Mouse (Mus musculus) neural tube, embryonic 10.5 days (tissue): ENCODE results near the gene Itgb5.

ENCODE experiments used
- DNase-seq: peaks from one replicate; pipeline ENCODE4 v3.0.0-alpha.2; 2017; ENCODE audit warnings: low spot score; ENCODE audit errors: extremely low spot score

The Itgb5 gene

DNA sequence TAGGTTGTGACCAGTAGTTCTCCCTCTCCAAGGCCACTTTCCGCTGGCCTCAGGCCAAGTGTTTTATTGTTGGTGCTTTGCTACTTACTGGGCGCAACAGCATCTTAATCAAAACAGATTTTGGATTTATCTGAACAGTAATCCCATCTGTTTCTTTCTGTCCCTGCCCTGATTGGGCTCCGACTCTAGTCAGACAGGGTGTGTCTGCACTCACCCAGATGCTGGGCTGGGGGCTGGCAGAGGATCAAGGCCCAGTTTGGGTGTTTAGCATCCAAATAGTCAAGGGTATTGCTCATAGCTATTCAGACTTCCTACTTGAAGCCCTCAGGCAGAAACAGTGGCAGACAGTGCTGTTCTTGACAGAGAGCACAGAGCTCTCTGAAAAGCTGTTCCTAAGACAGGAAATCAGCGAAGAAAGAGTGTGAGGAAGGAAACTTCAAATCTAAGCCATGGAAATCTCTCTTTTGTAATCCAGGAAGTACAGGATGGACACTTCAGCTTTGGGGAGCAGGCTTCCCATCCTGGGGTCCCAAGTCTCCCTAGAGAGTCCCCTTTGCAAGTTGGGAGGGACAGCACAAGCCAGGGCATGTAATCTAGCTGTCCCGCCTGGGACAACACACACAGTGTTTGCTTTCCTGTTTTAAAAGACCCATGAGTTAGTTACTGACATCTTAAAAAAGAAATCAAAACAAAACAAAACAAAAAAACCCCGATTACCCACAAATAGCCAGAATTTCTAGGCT lies 48.7 kb downstream of the Itgb5 start:
- DNase-seq, result no peak

DNA sequence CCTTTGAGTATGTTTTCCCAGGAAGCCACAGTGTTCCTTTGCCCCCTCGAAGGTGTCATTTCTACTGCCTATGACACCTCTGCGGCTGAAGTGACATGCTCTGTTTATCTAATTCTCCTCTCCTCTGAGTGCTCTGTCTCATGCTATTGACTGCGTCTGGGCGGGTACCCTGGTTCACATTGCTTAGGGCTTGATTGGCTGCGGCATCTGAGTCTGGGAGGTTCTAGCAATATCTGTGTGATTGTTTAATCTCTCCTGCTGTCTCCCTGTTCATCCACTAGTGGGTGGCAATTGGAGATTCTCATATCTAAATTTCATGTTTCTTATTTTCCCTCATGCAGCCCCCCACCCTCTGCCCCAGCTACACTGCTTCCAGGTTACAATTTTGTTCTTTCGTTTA lies 49.6 kb downstream of the Itgb5 start:
- DNase-seq, result no peak

DNA sequence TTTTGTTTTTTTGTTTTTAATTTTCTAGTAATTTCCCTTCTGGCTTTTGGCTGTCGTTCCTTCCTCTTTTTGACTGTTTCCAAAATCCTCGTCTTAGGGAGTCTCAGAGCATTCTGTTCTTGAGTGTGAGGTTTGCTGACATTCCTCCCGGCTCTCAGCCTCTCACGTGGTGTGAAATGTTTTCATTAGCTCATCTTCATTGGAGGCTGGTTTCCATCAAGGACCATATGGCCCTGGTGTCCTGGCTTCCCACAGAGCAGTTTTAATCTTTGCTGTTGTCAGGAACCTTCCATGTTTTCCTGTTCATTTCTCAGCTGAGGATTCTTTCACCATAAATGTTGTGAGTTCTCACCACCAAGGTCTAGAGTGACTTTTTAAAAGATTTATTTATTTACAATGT lies 50.1 kb downstream of the Itgb5 start:
- DNase-seq, result no peak

DNA sequence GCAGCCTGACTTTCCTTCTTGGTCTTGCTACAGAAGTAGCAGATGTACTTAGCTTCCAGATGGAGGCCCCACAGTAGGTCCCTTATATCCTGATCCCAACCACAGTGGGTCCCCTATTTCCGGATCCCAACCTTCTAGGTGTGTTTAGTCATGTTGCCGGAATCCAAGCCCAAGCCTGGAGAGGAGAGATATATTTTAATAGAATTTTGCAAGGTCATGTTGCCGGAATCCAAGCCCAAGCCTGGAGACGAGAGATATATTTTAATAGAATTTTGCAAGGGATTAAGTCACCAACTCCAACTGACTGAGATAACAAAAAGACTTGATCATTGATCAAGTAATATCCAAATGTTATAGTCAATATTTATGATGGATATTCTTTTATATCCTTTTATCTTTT lies 51.3 kb downstream of the Itgb5 start:
- no peak for DNase-seq

GRCm38 (mm10) chr16:33882540-33882939 lies 53.1 kb downstream of the Itgb5 start:
- no peak for DNase-seq

DNA sequence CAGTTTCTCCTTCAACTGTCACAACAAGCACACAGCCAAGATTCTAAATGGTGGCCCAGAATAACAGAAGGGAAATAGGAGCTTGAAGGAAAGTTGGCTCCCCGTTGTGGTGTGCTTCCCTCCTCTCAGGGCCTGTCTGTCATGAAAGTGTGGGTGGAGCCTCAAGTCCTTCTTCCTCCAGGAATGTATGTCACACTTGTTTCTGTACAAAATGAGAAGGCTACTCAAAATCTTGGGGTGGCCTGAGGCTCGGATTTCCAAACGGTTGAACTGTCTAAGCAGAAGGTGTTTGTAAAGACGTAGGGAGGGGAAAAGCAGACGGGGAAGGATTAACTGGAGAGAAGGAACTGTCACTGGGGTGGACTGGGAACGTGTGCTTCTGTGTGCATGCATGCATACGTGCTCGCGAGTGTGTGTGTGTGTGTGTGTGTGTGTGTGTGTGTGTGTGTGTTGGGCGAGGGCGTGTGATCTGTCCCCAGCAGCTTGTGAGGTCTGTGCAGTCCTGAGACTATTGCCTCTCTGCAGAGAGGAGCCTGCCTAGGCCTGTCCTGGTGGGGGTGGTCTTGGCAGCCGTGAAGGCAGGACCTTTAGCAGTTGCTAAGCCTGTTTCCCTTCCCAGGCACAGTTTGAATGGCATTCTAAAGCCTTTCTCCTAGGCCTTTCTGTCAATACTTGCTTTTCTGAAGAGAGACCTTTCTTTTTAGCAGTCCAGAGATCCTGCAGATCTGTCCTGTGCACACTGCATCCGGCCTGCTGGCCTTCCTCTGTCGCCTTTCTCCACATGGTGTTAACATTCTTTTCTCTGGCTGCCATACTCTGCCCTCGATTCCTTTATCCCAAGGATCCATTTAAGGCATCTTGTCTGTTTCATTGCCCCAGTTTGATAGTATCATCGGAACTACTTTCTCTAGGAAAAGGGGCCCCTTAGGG lies 53.8 kb downstream of the Itgb5 start:
- DNase-seq, result no peak

DNA sequence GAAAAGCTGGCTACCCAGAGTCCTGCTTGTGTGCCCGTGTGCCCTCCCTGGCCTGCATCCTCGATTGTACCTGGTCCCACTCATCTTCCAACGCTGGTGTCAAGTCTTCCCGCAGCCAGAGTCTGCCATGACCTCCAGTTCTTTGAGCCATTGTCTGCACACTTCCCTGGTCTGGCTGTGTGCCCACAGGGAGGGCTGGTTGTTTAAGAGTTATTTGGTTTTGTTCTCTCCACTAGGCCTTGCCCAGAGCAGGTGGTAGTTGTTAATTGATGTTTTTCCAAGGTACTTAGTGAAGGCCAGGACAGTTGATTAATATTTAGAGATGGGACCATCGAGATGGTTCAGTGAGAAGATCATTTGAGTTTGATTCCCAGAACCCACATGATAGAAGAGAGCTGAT lies 54.7 kb downstream of the Itgb5 start:
- DNase-seq, result no peak

DNA sequence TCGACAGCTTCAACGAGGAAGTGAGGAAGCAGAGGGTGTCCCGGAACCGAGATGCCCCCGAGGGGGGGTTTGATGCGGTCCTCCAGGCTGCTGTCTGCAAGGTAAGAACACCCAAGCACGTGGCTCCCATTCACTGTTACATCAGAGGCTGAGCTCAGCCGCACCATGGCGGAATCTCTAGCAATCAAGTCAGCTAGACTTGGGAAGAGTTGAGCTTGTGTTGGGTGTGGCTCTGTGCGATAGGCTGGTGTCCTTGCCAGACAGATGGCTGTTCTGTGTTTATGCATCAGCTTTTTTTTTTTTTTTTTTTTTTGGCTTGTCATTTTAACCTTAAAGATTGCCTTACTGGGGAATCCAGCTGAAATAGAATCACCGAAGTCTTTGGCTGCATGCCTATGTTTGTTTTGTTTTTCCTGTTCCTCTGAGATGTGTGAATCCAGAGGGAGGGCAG lies 55.6 kb downstream of the Itgb5 start:
- DNase-seq, result no peak

DNA sequence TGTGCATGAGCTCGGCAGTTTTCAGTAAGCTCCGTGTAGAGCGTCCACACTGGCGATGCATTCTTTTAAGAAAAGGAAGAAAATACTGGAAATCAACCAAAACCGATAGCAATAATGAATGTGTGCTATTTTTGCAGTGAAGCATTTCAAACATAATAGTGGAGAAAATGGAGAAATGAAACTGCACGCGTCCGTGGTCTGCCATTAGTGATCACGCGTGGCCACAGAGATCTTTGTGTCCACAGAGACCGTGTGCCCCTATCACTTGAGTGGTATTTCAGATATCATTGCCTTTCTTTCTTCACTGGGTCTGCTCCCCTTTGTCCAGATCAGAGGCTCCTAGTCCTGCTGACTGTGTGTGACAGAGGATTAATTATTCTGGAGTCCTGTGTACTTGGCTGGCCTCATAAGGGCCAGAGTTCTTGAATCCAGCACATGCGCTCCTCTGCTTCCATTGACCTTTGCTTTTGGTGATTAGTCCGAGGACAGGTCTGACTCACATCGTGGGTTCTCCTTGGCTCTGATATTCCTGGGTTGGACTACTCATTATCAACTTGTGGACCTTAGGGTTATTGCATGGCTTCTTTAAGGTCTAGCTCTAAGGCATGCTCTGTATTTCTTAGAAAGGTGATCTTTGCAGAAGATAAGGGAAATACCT lies 56.3 kb downstream of the Itgb5 start:
- no peak for DNase-seq

- no peak for DNase-seq
Observed at GRCm38 (mm10) chr16:33886665-33887064, 57.2 kb downstream of the Itgb5 start.

DNA sequence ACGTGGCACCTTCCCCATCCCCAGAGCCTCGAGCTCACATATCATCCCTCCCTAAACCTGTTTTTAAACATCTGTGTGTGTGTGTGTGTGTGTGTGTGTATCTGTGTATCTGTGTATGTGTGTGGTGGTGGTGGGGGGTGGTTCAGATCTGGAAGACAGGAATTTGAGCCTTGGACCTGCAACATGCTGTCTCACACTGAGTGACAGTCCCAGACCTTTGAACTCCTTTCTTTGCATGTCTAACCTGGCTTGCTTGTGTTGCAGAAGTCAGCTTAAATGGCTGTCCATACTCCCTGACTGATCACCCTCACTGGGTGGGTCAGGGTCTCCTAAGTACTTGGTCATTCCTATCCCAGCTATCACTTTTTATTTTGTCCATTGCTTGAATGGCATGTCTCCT lies 58.5 kb downstream of the Itgb5 start:
- no peak for DNase-seq

DNA sequence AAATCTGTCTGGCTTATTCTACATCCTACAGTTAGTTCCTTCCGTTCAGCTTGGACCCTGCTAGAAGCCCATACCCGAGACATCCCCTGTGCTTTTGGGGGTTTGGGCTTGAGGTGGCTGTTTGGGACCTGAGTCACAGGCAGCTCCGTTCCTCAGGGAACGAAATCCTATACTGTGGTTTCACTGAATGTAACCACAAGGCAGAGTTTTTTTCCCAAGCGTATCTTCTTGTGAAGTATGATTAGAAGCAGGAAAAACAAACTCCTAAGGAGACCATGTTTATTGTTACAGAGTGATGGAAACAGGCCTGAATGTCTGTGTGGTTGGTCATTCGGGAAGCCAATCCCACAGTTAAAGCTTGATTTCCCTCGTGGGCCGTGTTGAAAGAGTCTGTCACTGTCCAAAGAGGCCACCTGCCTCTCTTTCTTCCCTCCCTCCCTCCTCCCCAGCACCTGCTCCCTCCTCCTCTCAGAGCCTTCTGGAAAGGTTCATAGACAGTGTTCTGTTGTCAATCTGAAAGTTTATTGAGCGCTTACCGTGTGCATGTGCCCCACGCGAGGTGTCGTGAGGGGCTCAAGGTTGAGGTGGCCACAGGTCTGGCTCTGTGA lies 59.6 kb downstream of the Itgb5 start:
- DNase-seq, result no peak

DNA sequence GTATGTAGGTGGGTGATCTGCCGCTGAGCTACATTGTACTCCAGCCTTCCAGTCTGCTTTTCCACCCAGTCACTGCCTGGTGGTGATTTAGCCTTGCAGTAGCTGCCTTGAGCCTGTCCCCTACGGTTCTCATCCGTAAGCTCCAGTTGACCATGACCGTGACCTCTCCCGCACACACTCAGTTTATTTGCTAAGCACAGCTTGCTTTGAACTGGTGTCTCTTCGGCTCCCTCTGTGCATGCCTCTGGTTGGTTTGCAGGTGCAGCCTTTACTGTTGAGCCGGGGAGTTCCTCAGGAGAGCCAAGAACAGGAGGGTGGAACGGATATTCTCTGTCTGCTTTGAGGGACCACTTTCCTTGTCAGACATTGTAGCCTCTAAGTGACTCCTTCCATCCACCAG lies 61.6 kb downstream of the Itgb5 start:
- no peak for DNase-seq

GRCm38 (mm10) chr16:33891561-33892281 lies 62.3 kb downstream of the Itgb5 start:
- peak; percentile 46 for DNase-seq

GRCm38 (mm10) chr16:33892539-33892938 lies 63.1 kb downstream of the Itgb5 start:
- DNase-seq, result no peak

GRCm38 (mm10) chr16:33893796-33894195 lies 64.3 kb downstream of the Itgb5 start:
- DNase-seq, result no peak

DNA sequence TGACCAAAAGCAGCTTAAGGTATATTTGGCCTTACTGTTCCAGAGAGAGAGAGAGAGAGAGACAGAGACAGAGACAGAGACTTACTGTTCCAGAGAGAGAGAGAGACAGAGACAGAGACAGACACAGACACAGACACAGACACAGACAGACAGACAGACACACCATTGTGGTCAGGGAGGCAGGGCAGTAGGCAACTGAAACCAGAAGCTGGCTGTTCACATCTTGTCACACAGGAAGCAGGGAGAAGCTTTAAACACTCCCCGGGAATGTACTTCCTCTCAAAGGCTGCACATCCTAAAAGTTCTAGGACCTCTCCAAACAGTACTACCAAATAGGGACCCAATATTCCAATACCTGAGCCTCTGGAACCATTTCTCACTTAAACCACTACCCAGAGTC lies 65.0 kb downstream of the Itgb5 start:
- no peak for DNase-seq

DNA sequence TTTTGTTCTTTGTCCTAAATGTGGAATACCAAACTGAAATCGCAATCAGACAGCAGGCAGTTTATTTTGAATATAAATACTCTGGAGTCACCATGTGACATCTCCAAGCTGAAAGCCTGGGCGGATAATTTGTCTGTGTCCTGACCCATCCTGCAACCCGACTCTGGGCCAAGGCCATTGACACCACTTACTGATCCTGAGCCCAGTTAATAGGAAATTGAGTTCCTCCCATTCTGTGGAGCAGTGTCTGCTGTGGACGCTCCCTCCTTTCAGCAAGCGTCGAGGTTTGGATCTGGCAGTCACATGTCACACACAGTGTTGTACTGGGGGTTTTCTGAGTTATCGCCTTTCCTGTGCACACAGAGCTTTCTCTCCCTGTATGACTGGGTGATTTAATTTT lies 66.2 kb downstream of the Itgb5 start:
- no peak for DNase-seq

DNA sequence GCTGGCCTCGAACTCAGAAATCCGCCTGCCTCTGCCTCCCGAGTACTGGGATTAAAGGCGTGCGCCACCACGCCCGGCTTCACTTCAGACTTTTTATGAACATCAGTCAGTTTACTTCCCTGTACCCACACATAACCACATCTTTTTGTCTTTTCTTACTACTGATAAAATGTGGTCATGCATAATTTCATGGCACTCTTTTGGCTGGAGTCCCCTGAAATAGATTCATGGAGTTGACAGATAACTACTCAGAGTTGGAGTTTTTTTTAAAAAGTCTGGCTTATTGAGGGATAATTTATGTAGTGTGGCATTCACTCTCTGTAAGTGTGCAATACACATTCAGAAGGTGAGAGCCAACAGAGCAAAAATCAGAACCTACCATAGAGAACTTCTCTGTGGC lies 67.3 kb downstream of the Itgb5 start:
- no peak for DNase-seq

DNA sequence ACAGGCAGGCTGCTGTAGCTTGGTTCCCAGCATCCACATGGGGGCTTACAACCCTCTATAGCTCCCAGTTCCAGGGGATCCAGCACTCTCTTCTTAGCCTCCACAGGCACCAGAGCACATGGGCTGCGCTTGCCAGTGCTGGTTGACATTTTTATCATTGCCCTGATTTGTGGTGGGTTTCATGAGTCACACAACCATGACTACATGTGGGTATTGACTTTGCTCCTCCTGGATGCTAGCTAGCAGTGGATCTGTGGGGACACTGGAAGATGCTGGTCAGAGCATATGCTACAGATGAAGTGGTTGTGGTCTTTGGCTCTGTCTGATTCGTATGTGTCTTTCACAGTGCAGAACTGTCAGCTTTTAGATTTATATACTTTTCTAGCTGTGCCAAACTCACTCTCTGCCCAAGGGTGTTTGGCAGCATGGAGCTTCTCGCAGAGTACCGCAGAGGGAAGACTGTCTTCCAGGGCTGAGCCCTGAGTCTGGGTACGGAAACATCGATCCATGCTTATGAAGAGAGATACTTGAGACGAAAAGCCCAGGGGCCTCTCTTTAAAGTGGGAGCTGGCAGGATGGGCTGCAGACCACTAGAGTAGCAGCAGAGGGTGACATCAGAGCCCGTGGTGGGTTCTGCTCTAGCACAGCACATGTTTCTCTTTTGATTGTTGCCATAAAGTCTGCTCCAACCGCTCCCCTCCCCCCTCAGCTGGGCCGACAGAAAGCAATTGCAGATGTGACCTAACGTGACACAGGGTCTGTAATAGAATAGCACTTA lies 74.4 kb downstream of the Itgb5 start:
- DNase-seq, result peak; percentile 69
